Mouse (Mus musculus) heart, adult 2 months (tissue): ENCODE results near the gene Cap1. TPM values are rescaled to one million over a fixed set of nuclear protein-coding genes. Genes with fewer than 3 reads are reported as not detected.
A peak's percentile ranks its signal among the peaks of the same experiment; 100 is the strongest.

ENCODE experiments used
- DNase-seq, 2 experiments: peaks; one replicate each; pipeline ENCODE4 v3.0.0; 2021
- H3K27ac ChIP-seq: fragments of 200-600 bp; 2 replicates; pipeline ENCODE4 v1.8.1; 2022
- H3K27me3 ChIP-seq: fragments of 200-500 bp; 2 replicates; pipeline ENCODE4 v1.6.1; 2012; ENCODE audit warnings: mild to moderate bottlenecking, low read length, inconsistent platforms, mixed read lengths; ENCODE audit not compliant: control insufficient read depth, insufficient read depth
- H3K36me3 ChIP-seq: fragments of 200-500 bp; 2 replicates; pipeline ENCODE4 v1.6.1; 2012; ENCODE audit warnings: low read length, inconsistent platforms; ENCODE audit not compliant: control insufficient read depth, insufficient read depth
- H3K4me1 ChIP-seq: fragments of 200-500 bp; 2 replicates; pipeline ENCODE4 v1.6.1; 2011; ENCODE audit warnings: low read length; ENCODE audit not compliant: control insufficient read depth, insufficient read depth
- H3K4me3 ChIP-seq: fragments of 200-600 bp; 2 replicates; pipeline ENCODE4 v1.8.1; 2022
- H3K79me2 ChIP-seq: fragments of 200-500 bp; replicated peaks from 2 replicates; pipeline ENCODE4 v1.6.1; 2012; ENCODE audit warnings: mild to moderate bottlenecking, inconsistent platforms, low read length, moderate library complexity, mixed read lengths; ENCODE audit not compliant: control insufficient read depth, insufficient read depth
- H3K9ac ChIP-seq: fragments of 200-500 bp; 2 replicates; pipeline ENCODE4 v1.6.1; 2012; ENCODE audit warnings: low read depth, mild to moderate bottlenecking, control low read depth, inconsistent platforms, low read length, mixed read lengths
- CTCF ChIP-seq: fragments of 200-600 bp; IDR thresholded peaks from 2 replicates; pipeline ENCODE4 v1.8.1; 2022; ENCODE audit warnings: antibody characterized with exemption, mild to moderate bottlenecking, moderate library complexity
- EP300 ChIP-seq: fragments of 200-500 bp; IDR thresholded peaks from 2 replicates; pipeline ENCODE4 v1.6.1; 2011; ENCODE audit warnings: low read depth, low read length, control low read depth; ENCODE audit not compliant: insufficient read depth
- POLR2A ChIP-seq: fragments of 200-500 bp; IDR thresholded peaks from 2 replicates; pipeline ENCODE4 v1.6.1; 2011; ENCODE audit warnings: mild to moderate bottlenecking, low read depth, low read length, control low read depth; ENCODE audit not compliant: insufficient read depth
- WGBS: fragments of 180-500 bp; shearing (Covaris S2); methylation state at CpG from one replicate; pipeline ENCODE4 v1.1.7; 2018; 5-methylcytosine and 5-hydroxymethylcytosine counted together
- intact Hi-C: fragments of 180-260 bp; cut with DNase I; formaldehyde crosslinking; loops from one replicate; pipeline ENCODE4 v1.15.1; 2025
- polyA plus RNA-seq: library from polyadenylated mRNA; depleted of rRNA; stranded (reverse); fragments of >200 nt; gene quantifications from 2 replicates; pipeline ENCODE4 v1.2.3, GENCODE M21; 2012
- total RNA-seq, 2 experiments: library from RNA; stranded (reverse); gene quantifications; 2 replicates each; pipeline ENCODE4 v1.2.3; 2021

Gene Cap1
- total and polyA plus RNA-seq, 3 experiments = 38.3 to 53.4 (median 48.4) TPM

- Histone ChIP-seq H3K4me3 (peak overlapping the region; percentile 77), H3K27me3 (no peaks in the 10 kb centered on the region), H3K36me3 (peaks cover 24% of the 10 kb centered on the region), H3K4me1 (peaks cover 19% of the 10 kb centered on the region), H3K79me2 (peaks cover 3% of the 10 kb centered on the region), H3K27ac (peak overlapping the region; percentile 100), H3K9ac (peak overlapping the region; percentile 85)
- peak in 1 of 2 experiments; percentile 30 for DNase-seq
- intact Hi-C loops = loop anchor here (5.0 to 10.0 kb wide), 2 partner anchors 47 to 1870 kb away; partner anchors contain the start of genes Ppt1 and Smap2
- 1% methylated on average over 12 of the region's 12 CpGs for WGBS
- TF ChIP-seq EP300 (no peak), CTCF (no peak), POLR2A (no peak)
Measured at GRCm38 (mm10) chr4:122884481-122885340, 1.1 kb downstream of the Cap1 start.

- Histone ChIP-seq H3K27me3 (no peaks in the 10 kb centered on the region), H3K9ac (peak overlapping the region; percentile 26), H3K4me3 (peak overlapping the region; percentile 11; the same call in 1 of the 2 replicates), H3K79me2 (peaks cover 3% of the 10 kb centered on the region), H3K36me3 (peaks cover 25% of the 10 kb centered on the region), H3K4me1 (peaks cover 19% of the 10 kb centered on the region), H3K27ac (peak overlapping the region; percentile 46)
- TF ChIP-seq CTCF = no peak
- no peak for TF ChIP-seq POLR2A
- TF ChIP-seq EP300 = no peak
- intact Hi-C loops = loop anchor here (5.0 to 10.0 kb wide), 2 partner anchors 47 to 1869 kb away; partner anchors contain the start of genes Ppt1 and Smap2
- 11% methylated on average over 2 of the region's 2 CpGs for WGBS
- no peak for DNase-seq
Measured at GRCm38 (mm10) chr4:122884051-122884450, 1.8 kb downstream of the Cap1 start.

GRCm38 (mm10) chr4:122883294-122883693 lies 2.6 kb downstream of the Cap1 start:
- no peak for DNase-seq
- Histone ChIP-seq H3K36me3 (peaks cover 31% of the 10 kb centered on the region), H3K4me1 (peaks cover 24% of the 10 kb centered on the region), H3K27ac (peak overlapping the region; percentile 46), H3K4me3 (no peak overlapping the region; the same call in 1 of the 2 replicates), H3K79me2 (peaks cover 5% of the 10 kb centered on the region), H3K9ac (no peak overlapping the region), H3K27me3 (no peaks in the 10 kb centered on the region)
- 59% methylated on average over 3 of the region's 3 CpGs for WGBS
- intact Hi-C loops = loop anchor here (5.0 to 10.0 kb wide), 2 partner anchors 46 to 1868 kb away; partner anchors contain the start of genes Ppt1 and Smap2
- TF ChIP-seq CTCF = peak; percentile 45
- no peak for TF ChIP-seq EP300
- TF ChIP-seq POLR2A = no peak

GRCm38 (mm10) chr4:122882544-122882943 lies 3.3 kb downstream of the Cap1 start:
- Histone ChIP-seq H3K4me3 (no peak overlapping the region), H3K9ac (no peak overlapping the region), H3K79me2 (peaks cover 5% of the 10 kb centered on the region), H3K27ac (no peak overlapping the region), H3K36me3 (peaks cover 37% of the 10 kb centered on the region), H3K27me3 (no peaks in the 10 kb centered on the region), H3K4me1 (peaks cover 25% of the 10 kb centered on the region)
- intact Hi-C loops = loop anchor here (5.0 to 10.0 kb wide), 2 partner anchors 45 to 1868 kb away; partner anchors contain the start of genes Ppt1 and Smap2
- DNase-seq = no peak
- TF ChIP-seq POLR2A (no peak), EP300 (no peak), CTCF (no peak)
- WGBS = 38% methylated on average over 3 of the region's 3 CpGs

- Histone ChIP-seq H3K9ac (no peak overlapping the region), H3K4me1 (peaks cover 25% of the 10 kb centered on the region), H3K4me3 (no peak overlapping the region), H3K79me2 (peaks cover 12% of the 10 kb centered on the region), H3K36me3 (peaks cover 49% of the 10 kb centered on the region), H3K27ac (peak overlapping the region; percentile 69), H3K27me3 (no peaks in the 10 kb centered on the region)
- intact Hi-C loops = no loop called here
- WGBS = 67% methylated on average over 2 of the region's 2 CpGs
- DNase-seq = no peak
- peak; percentile 25 for TF ChIP-seq CTCF
- no peak for TF ChIP-seq POLR2A
Measured at GRCm38 (mm10) chr4:122878333-122879070, 7.4 kb downstream of the Cap1 start.
